Mouse (Mus musculus): ENCODE data around the gene Coq7.

The Coq7 gene

DNA sequence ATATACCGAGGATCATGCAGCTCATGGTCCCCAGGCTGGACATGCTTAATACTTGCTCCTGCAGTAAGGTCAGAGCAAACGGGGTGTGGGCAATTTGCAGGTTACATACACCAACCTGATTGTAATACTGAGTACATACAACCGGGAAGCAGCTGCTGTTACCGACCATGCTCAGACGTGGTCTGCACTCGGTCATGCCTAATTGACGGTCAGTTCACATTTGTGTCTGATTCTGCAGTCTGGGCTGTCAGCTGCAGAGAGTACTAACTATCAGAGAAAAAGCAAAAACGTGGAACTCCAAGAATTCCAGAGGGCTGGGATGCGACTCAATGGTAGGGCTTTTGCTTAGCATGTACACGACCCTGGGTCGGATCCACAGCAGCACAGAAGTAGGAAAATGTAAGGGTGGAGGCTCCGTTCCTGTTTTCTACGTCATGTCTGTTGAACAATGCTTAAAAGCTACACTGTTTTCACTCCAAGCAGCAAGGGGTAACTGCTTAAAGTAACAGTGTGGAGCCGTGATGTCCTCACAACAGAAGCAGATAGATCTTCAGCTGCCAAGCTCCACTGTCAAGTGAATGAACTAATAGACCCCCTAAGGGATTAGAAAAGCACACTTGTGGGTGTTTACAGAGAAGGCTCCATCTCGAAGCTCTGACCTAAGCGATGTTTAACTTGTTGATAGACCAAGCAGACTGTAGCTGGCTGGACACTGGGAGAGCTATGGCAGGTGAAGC, 71.6 kb downstream of the Coq7 start:
- no peak for DNase-seq (ENCODE audit: low spot score)

Data from layer of hippocampus, adult 11-12 months (tissue).